Mouse (Mus musculus): ENCODE data around the gene Defb22.

DNA sequence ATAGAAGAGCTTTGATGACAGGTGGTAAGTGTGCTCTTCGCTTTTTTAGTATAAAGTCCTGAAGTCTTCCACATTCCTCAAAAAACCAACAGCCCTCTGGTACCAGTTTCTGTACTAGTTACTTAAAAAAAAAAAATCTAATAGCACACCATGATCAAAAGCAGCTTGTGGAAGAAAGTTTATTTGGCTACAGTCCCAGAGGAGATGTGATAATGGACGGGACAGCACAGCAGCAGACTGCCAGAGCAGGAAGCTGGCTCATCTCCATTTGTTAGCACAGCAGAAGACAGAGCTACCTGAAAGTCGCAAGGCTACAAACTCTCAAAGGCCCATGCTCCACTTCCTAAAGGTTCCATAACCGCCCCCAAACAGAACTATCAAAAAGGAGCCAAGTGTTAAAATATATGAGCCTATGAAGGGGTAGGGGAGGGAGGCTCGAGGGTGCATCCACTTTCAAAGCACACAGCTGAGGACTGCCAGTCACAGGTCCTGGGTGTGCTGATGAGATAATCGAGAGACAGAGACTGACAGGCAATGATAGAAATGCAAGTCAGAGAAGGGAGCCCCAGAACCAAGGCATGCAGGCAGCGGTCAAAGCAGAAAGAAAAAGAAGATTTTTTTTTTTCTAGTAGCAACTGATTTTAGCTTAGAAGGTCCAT, 10.4 kb upstream of the Defb22 start:
- TF ChIP-seq CTCF (IDR thresholded peaks at IDR 0.05; ENCODE audit: control insufficient read depth, insufficient read depth, low read length) (no peak), POLR2A (IDR thresholded peaks at IDR 0.05; ENCODE audit: borderline replicate concordance, control insufficient read depth, low read depth, low read length) (no peak)

Measured in bone marrow, adult 2 months (tissue).